8 mouse cellular contexts compared by ENCODE assay signal in the genomic region with DNA sequence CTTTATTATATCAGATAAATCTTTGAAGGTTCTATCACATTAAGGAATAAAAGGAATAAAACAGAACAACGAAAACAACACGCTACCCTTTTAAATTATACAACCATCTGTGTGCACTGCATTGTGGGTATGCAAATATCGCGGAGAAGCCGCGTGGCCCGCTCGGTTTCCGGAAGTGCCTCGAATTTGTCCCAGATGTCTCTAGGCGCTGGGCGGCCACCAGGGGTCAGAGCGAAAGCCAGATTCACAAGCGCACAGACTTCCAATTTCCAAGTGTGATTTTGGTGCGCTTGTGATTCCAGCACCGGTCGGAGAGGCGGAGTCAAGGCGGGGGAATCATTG. TPM values are rescaled to one million over a fixed set of nuclear protein-coding genes. Genes with fewer than 3 reads are reported as not detected.
DNase-seq lines count a peak whose midpoint lies in the region; ATAC-seq and TF ChIP-seq lines count a peak whose summit lies in the region.

A gene (plus strand): TSS at position 229 of the 342 bp plus-strand sequence.

- no peaks in the 10 kb centered on the region for H3K9me3 ChIP-seq in embryonic facial prominence, embryonic 13.5 days
- H3K9me3 ChIP-seq in limb, embryonic 13.5 days, result peaks cover 3% of the 10 kb centered on the region; the same call in 1 of the 2 replicates
- H3K9me3 ChIP-seq in midbrain, embryonic 16.5 days (replicated peaks; ENCODE audit: control insufficient read depth, low read length, poor library complexity, severe bottlenecking), result no peaks in the 10 kb centered on the region

- peak within 1 kb of the TSS; percentile 57 for H3K4me3 ChIP-seq in embryonic facial prominence, embryonic 13.5 days
- H3K4me3 ChIP-seq in heart, adult 2 months, result peak within 1 kb of the TSS; percentile 66
- H3K4me3 ChIP-seq in limb, embryonic 13.5 days, result peak within 1 kb of the TSS; percentile 69
- peak within 1 kb of the TSS; percentile 69 for H3K4me3 ChIP-seq in midbrain, embryonic 16.5 days (ENCODE audit: low read depth, low read length)

- H3K27me3 ChIP-seq in embryonic facial prominence, embryonic 13.5 days, result no peaks in the 10 kb centered on the region
- H3K27me3 ChIP-seq in heart, adult 2 months (ENCODE audit: control insufficient read depth, insufficient read depth, low read length), result no peaks in the 10 kb centered on the region
- H3K27me3 ChIP-seq in limb, embryonic 13.5 days, result no peaks in the 10 kb centered on the region
- H3K27me3 ChIP-seq in midbrain, embryonic 16.5 days (ENCODE audit: control insufficient read depth, insufficient read depth, low read depth, low read length), result no peaks in the 10 kb centered on the region
- no peaks in the 10 kb centered on the region for H3K27me3 ChIP-seq in splenic B cell, adult 2 months (ENCODE audit: control insufficient read depth, insufficient read depth, low read length, poor library complexity, severe bottlenecking)

- peak; percentile 90 for TF ChIP-seq CTCF in heart, adult 2 months (IDR thresholded peaks at IDR 0.05)

- DNase-seq in A20 (ENCODE audit: low read depth, low spot score), result peak; percentile 97
- peak; percentile 95 for DNase-seq in adrenal gland, postnatal 36 days
- DNase-seq in heart, adult 2 months, result peak; percentile 92 to 95
- DNase-seq in kidney, adult 8-10 months, result peak; percentile 95 to 96
- peak; percentile 97 for DNase-seq in splenic B cell, adult 2 months (ENCODE audit: low read depth, low spot score)

- peak within 1 kb of the TSS; percentile 97 for H3K27ac ChIP-seq in embryonic facial prominence, embryonic 13.5 days
- H3K27ac ChIP-seq in heart, adult 2 months, result peak within 1 kb of the TSS; percentile 88
- H3K27ac ChIP-seq in limb, embryonic 13.5 days, result peak within 1 kb of the TSS; percentile 95
- H3K27ac ChIP-seq in midbrain, embryonic 16.5 days (ENCODE audit: low read length), result peak within 1 kb of the TSS; percentile 97

- H3K4me2 ChIP-seq in embryonic facial prominence, embryonic 13.5 days, result peak within 1 kb of the TSS; percentile 65
- H3K4me2 ChIP-seq in limb, embryonic 13.5 days (replicated peaks), result peak within 1 kb of the TSS; percentile 76
- peak within 1 kb of the TSS; percentile 68 for H3K4me2 ChIP-seq in midbrain, embryonic 16.5 days (ENCODE audit: low read length)

- intact Hi-C loops in heart, adult 2 months (cut with DNase I), result loop anchor here (2.0 to 10.0 kb wide), 2 partner anchors 398 to 464 kb away; no protein-coding TSS in a partner anchor

- peak; percentile 81; the same call in 1 of the 2 replicates for TF ChIP-seq EP300 in heart, adult 2 months (IDR thresholded peaks at IDR 0.05; ENCODE audit: insufficient read depth, low read depth, low read length)

- ATAC-seq in embryonic facial prominence, embryonic 13.5 days (ENCODE audit: insufficient number of reproducible peaks, insufficient read depth, low FRiP score, low TSS enrichment, low read depth), result peak; percentile 81
- ATAC-seq in limb, embryonic 13.5 days (ENCODE audit: low FRiP score, low read depth), result peak; percentile 86
- ATAC-seq in midbrain, embryonic 16.5 days, result peak; percentile 90

- WGBS in embryonic facial prominence, embryonic 13.5 days, result under 1% methylated on average over 19 of the region's 19 CpGs
- under 1% methylated on average over 19 of the region's 19 CpGs for WGBS in heart, adult 2 months
- WGBS in limb, embryonic 13.5 days, result under 1% methylated on average over 19 of the region's 19 CpGs
- under 1% methylated on average over 19 of the region's 19 CpGs for WGBS in midbrain, embryonic 16.5 days

- no peak; the same call in 1 of the 2 replicates for TF ChIP-seq POLR2A in heart, adult 2 months (IDR thresholded peaks at IDR 0.05; ENCODE audit: insufficient read depth, low read depth, low read length)

- H3K79me2 ChIP-seq in heart, adult 2 months (replicated peaks; ENCODE audit: control insufficient read depth, insufficient read depth, low read length), result no peaks in the 10 kb centered on the region

- peaks cover 7% of the 10 kb centered on the region; the same call in 1 of the 2 replicates for H3K4me1 ChIP-seq in embryonic facial prominence, embryonic 13.5 days
- no peaks in the 10 kb centered on the region for H3K4me1 ChIP-seq in heart, adult 2 months (ENCODE audit: control insufficient read depth, insufficient read depth, low read length)
- H3K4me1 ChIP-seq in limb, embryonic 13.5 days, result 0 out of 2 replicates have a peak, but pooled peaks cover 7% of the 10 kb centered on the region
- peaks cover 13% of the 10 kb centered on the region for H3K4me1 ChIP-seq in midbrain, embryonic 16.5 days (ENCODE audit: control insufficient read depth, insufficient read depth, low read length)

- peak within 1 kb of the TSS; percentile 78 for H3K9ac ChIP-seq in embryonic facial prominence, embryonic 13.5 days
- H3K9ac ChIP-seq in heart, adult 2 months (ENCODE audit: low read depth, low read length), result peak within 1 kb of the TSS; percentile 70
- peak within 1 kb of the TSS; percentile 84 for H3K9ac ChIP-seq in limb, embryonic 13.5 days
- H3K9ac ChIP-seq in midbrain, embryonic 16.5 days (ENCODE audit: low read depth, low read length), result peak within 1 kb of the TSS; percentile 87

- H3K36me3 ChIP-seq in embryonic facial prominence, embryonic 13.5 days, result no peaks in the 10 kb centered on the region
- H3K36me3 ChIP-seq in heart, adult 2 months (ENCODE audit: control insufficient read depth, insufficient read depth, low read length), result no peaks in the 10 kb centered on the region
- no peaks in the 10 kb centered on the region for H3K36me3 ChIP-seq in limb, embryonic 13.5 days
- 0 out of 2 replicates have a peak, but pooled peaks cover 7% of the 10 kb centered on the region for H3K36me3 ChIP-seq in midbrain, embryonic 16.5 days (ENCODE audit: control insufficient read depth, insufficient read depth, low read length)
- H3K36me3 ChIP-seq in splenic B cell, adult 2 months (ENCODE audit: control insufficient read depth, insufficient read depth, low read length, poor library complexity, severe bottlenecking), result no peaks in the 10 kb centered on the region

RNA-seq across cellular contexts. Expression of the gene that starts here (rescaled TPM):
- total RNA-seq in adrenal gland, postnatal 36 days (2021), result 1 to 10 TPM; 6.1 to 7.2 TPM
- 14.7 and 14.9 TPM in 2 replicates for polyA plus RNA-seq in embryonic facial prominence, embryonic 13.5 days (2015; fragmentation: Nextera tagmentation; extraction: Ambion mirVana)
- 1 to 10 TPM; 1.6 to 2.2 TPM for total RNA-seq in heart, adult 2 months (2021)
- 2.5 TPM in 2 replicates for polyA plus RNA-seq in heart, adult 2 months (2012; rRNA removed)
- 15.8 and 16.4 TPM in 2 replicates for polyA plus RNA-seq in limb, embryonic 13.5 days (2015; fragmentation: Nextera tagmentation; extraction: Ambion mirVana)
- 34.8 and 35.9 TPM in 2 replicates for polyA plus RNA-seq in midbrain, embryonic 16.5 days (2015; fragmentation: Nextera tagmentation; extraction: Ambion mirVana)

Comparison
In these comparisons a context has a peak if more than half of its experiments do, and no peak if none do; other contexts are left out.
1. Peak in every context shown above with its lines: DNase-seq, ATAC-seq, H3K4me3 ChIP-seq and H3K27ac ChIP-seq.